In genomic region chr5:28418734-28419133, GRCm38 (mm10) we compare ENCODE assay signal across 23 mouse cellular contexts. TPM values are rescaled to one million over a fixed set of nuclear protein-coding genes. Genes with fewer than 3 reads are reported as not detected.
A peak's percentile ranks its signal among the peaks of the same experiment; 100 is the strongest.
DNase-seq lines count a peak whose midpoint lies in the region; ATAC-seq and TF ChIP-seq lines count a peak whose summit lies in the region.
"Had no signal": no experiment of that assay in that cellular context is flagged by ENCODE, and none has a peak within 500 bp of the region (broad histone marks: within the 10 kb centered on the region; RNA-seq: fewer than 3 reads in every experiment).

No protein-coding gene starts in this region.

- H3K27me3 ChIP-seq in intestine, postnatal 0 days (replicated peaks; ENCODE audit: control insufficient read depth, insufficient read depth, low read length), result no peaks in the 10 kb centered on the region
- H3K27me3 ChIP-seq in intestine, embryonic 15.5 days (replicated peaks), result no peaks in the 10 kb centered on the region
- H3K27me3 ChIP-seq in small intestine, adult 2 months (ENCODE audit: control insufficient read depth, insufficient read depth, low read length), result no peaks in the 10 kb centered on the region
- no peaks in the 10 kb centered on the region for H3K27me3 ChIP-seq in liver, embryonic 12.5 days (replicated peaks)
- H3K27me3 ChIP-seq: embryonic facial prominence, embryonic 13.5 days; embryonic facial prominence, embryonic 15.5 days; forebrain, embryonic 13.5 days; forebrain, embryonic 15.5 days had no signal

- H3K27ac ChIP-seq in intestine, postnatal 0 days (ENCODE audit: low read depth, low read length), result peak overlapping the region; percentile 50; the same call in 1 of the 2 replicates
- no peak overlapping the region for H3K27ac ChIP-seq in intestine, embryonic 15.5 days
- 0 out of 2 replicates have a peak overlapping the region, but pooled peaks have one; percentile 17 for H3K27ac ChIP-seq in small intestine, adult 2 months (ENCODE audit: insufficient read depth, low read depth, low read length)
- no peak overlapping the region for H3K27ac ChIP-seq in liver, embryonic 12.5 days
- H3K27ac ChIP-seq: embryonic facial prominence, embryonic 13.5 days; embryonic facial prominence, embryonic 15.5 days; forebrain, embryonic 10.5 days; forebrain, embryonic 13.5 days; forebrain, embryonic 15.5 days had no signal

- peak; percentile 53 for ATAC-seq in intestine, postnatal 0 days
- ATAC-seq in intestine, embryonic 15.5 days, result no peak
- no peak for ATAC-seq in liver, embryonic 12.5 days
- ATAC-seq: forebrain, embryonic 13.5 days; forebrain, embryonic 15.5 days; forebrain, postnatal 0 days had no signal

- peak; percentile 0 for DNase-seq in cerebellum, adult 8-10 months
- DNase-seq in cerebellum, adult 9-11 months, result no peak
- peak; percentile 25 for DNase-seq in 416B (ENCODE audit: low read depth)
- no peak for DNase-seq in kidney, postnatal 4 days
- DNase-seq: adrenal gland, adult 2 months; adrenal gland, postnatal 10 days; adrenal gland, postnatal 25 days; cerebellum, adult 11 months; cerebellum, adult 9-10 months; cerebellum, postnatal 36 days; embryo, embryonic 11 days; forebrain, postnatal 0 days had no signal

- TF ChIP-seq CTCF in intestine, postnatal 0 days (IDR thresholded peaks at IDR 0.05; ENCODE audit: low read depth), result no peak
- TF ChIP-seq CTCF in small intestine, adult 2 months (IDR thresholded peaks at IDR 0.05; ENCODE audit: extremely low read depth, insufficient read length, insufficient replicate concordance, low read depth, low read length), result no peak

- TF ChIP-seq POLR2A in small intestine, adult 2 months (IDR thresholded peaks at IDR 0.05; ENCODE audit: low read depth, low read length), result no peak

- 58% methylated on average over 10 of the region's 10 CpGs for WGBS in intestine, postnatal 0 days
- WGBS in intestine, embryonic 15.5 days, result 83% methylated on average over 10 of the region's 10 CpGs
- WGBS in small intestine, adult 2 months, result 63% methylated on average over 10 of the region's 10 CpGs
- WGBS in liver, embryonic 12.5 days (ENCODE audit: insufficient replicate concordance), result 78% methylated on average over 10 of the region's 10 CpGs

- no peak overlapping the region for H3K9ac ChIP-seq in intestine, postnatal 0 days (ENCODE audit: low read depth, low read length)
- no peak overlapping the region for H3K9ac ChIP-seq in intestine, embryonic 15.5 days
- no peak overlapping the region for H3K9ac ChIP-seq in liver, embryonic 12.5 days
- H3K9ac ChIP-seq: embryonic facial prominence, embryonic 13.5 days; embryonic facial prominence, embryonic 15.5 days; forebrain, embryonic 13.5 days; forebrain, embryonic 15.5 days; forebrain, postnatal 0 days had no signal

- H3K4me3 ChIP-seq in intestine, postnatal 0 days (ENCODE audit: low read depth, low read length), result no peak overlapping the region
- H3K4me3 ChIP-seq in intestine, embryonic 15.5 days (replicated peaks), result no peak overlapping the region
- no peak overlapping the region for H3K4me3 ChIP-seq in small intestine, adult 2 months (ENCODE audit: low read depth, low read length)
- H3K4me3 ChIP-seq in liver, embryonic 12.5 days, result no peak overlapping the region
- H3K4me3 ChIP-seq: embryonic facial prominence, embryonic 13.5 days; embryonic facial prominence, embryonic 15.5 days; erythroblast, embryonic 14.5 days; forebrain, embryonic 10.5 days; forebrain, embryonic 13.5 days; forebrain, embryonic 15.5 days had no signal

- peaks cover 42% of the 10 kb centered on the region for H3K36me3 ChIP-seq in intestine, postnatal 0 days (ENCODE audit: control insufficient read depth, insufficient read depth)
- peaks cover 26% of the 10 kb centered on the region for H3K36me3 ChIP-seq in intestine, embryonic 15.5 days
- peaks cover 26% of the 10 kb centered on the region for H3K36me3 ChIP-seq in small intestine, adult 2 months (ENCODE audit: control insufficient read depth, insufficient read depth, low read length)
- peaks cover 62% of the 10 kb centered on the region for H3K36me3 ChIP-seq in liver, embryonic 12.5 days

- no peak overlapping the region for H3K4me2 ChIP-seq in intestine, postnatal 0 days (replicated peaks; ENCODE audit: low read depth)
- no peak overlapping the region for H3K4me2 ChIP-seq in intestine, embryonic 15.5 days (replicated peaks)
- H3K4me2 ChIP-seq in liver, embryonic 12.5 days, result no peak overlapping the region
- H3K4me2 ChIP-seq: embryonic facial prominence, embryonic 13.5 days; embryonic facial prominence, embryonic 15.5 days; forebrain, embryonic 13.5 days; forebrain, embryonic 15.5 days had no signal

- no peaks in the 10 kb centered on the region for H3K4me1 ChIP-seq in intestine, postnatal 0 days (replicated peaks; ENCODE audit: control insufficient read depth, insufficient read depth, low read length)
- H3K4me1 ChIP-seq in intestine, embryonic 15.5 days (replicated peaks), result no peaks in the 10 kb centered on the region
- H3K4me1 ChIP-seq in small intestine, adult 2 months (ENCODE audit: control insufficient read depth, insufficient read depth, insufficient read length, low read length), result peaks cover 16% of the 10 kb centered on the region
- no peaks in the 10 kb centered on the region for H3K4me1 ChIP-seq in liver, embryonic 12.5 days
- H3K4me1 ChIP-seq: embryonic facial prominence, embryonic 13.5 days; embryonic facial prominence, embryonic 15.5 days; forebrain, embryonic 10.5 days; forebrain, embryonic 13.5 days; forebrain, embryonic 15.5 days had no signal

- no peaks in the 10 kb centered on the region for H3K9me3 ChIP-seq in intestine, postnatal 0 days (ENCODE audit: control insufficient read depth)
- H3K9me3 ChIP-seq in intestine, embryonic 15.5 days, result no peaks in the 10 kb centered on the region
- H3K9me3 ChIP-seq in liver, embryonic 12.5 days (replicated peaks), result no peaks in the 10 kb centered on the region
- H3K9me3 ChIP-seq: embryonic facial prominence, embryonic 13.5 days; embryonic facial prominence, embryonic 15.5 days; forebrain, embryonic 10.5 days; forebrain, embryonic 13.5 days; forebrain, embryonic 15.5 days had no signal

RNA-seq across cellular contexts. Expression of gene Shh, which starts 48.3 kb away (rescaled TPM):
- 0.18 and 0.23 TPM in 2 replicates for polyA plus RNA-seq in intestine, postnatal 0 days (2015; fragmentation: Nextera tagmentation; extraction: Ambion mirVana)
- polyA plus RNA-seq in intestine, embryonic 15.5 days (2015; fragmentation: Nextera tagmentation; extraction: Ambion mirVana), result 6.3 and 8.6 TPM in 2 replicates
- polyA plus RNA-seq in small intestine, adult 2 months (2012; rRNA removed), result 0.56 and 4.8 TPM in 2 replicates
- not detected in 2 replicates for polyA plus RNA-seq in liver, embryonic 12.5 days (2016; fragmentation: Nextera tagmentation; extraction: Ambion mirVana)
- polyA plus RNA-seq: C2C12 had no signal

Comparison
In these comparisons a context has a peak if more than half of its experiments do, and no peak if none do; other contexts are left out.
1. DNase-seq: peak in cerebellum, adult 8-10 months (single experiment) and 416B (single experiment); none in cerebellum, adult 9-11 months (single experiment) and kidney, postnatal 4 days (0 of 2).
2. H3K27ac ChIP-seq: peak in intestine, postnatal 0 days (single experiment) and small intestine, adult 2 months (single experiment); none in intestine, embryonic 15.5 days (single experiment) and liver, embryonic 12.5 days (single experiment).